Mouse (Mus musculus): ENCODE results near the gene Klf15. TPM values are rescaled to one million over a fixed set of nuclear protein-coding genes. Genes with fewer than 3 reads are reported as not detected.

Klf15 gene
- under 1 TPM in 2 of 26 experiments, not detected in 24; 0.33 to 0.53 TPM for total RNA-seq (2018; cell fraction: chromatin; rRNA removed)
- total RNA-seq (2018; cell fraction: cytosol; rRNA removed) = under 1 TPM in 22 of 26 experiments, not detected in 4; 0.05 to 0.40 (median 0.11) TPM
- total RNA-seq (2018; cell fraction: nucleus; rRNA removed) = under 1 TPM in 4 of 26 experiments, not detected in 22; 0.28 to 0.82 (median 0.29) TPM
- 0.06 to 0.23 TPM (median 0.08 TPM) in 3 replicates for polyA plus RNA-seq (2018)

GRCm38 (mm10) chr6:90462181-90462706, at the start of gene Klf15:
TSS of gene Klf15 (plus strand) at chr6:90462576.
- no peak within 1 kb of the TSS for H3K27ac ChIP-seq
- 2% methylated on average over 46 of the region's 70 CpGs for WGBS (ENCODE audit: missing documents)
- H3K4me3 ChIP-seq (ENCODE audit: inconsistent target) = no peak within 1 kb of the TSS
- H3K36me3 ChIP-seq (ENCODE audit: inconsistent target) = no peaks in the 10 kb centered on the region
- no peaks in the 10 kb centered on the region for H3K79me2 ChIP-seq (ENCODE audit: inconsistent target)

GRCm38 (mm10) chr6:90422565-90422964, 39.8 kb upstream of the Klf15 start:
- Histone ChIP-seq H3K4me3 (ENCODE audit: inconsistent target) (no peak overlapping the region), H3K27ac (no peak overlapping the region), H3K36me3 (ENCODE audit: inconsistent target) (no peaks in the 10 kb centered on the region), H3K79me2 (ENCODE audit: inconsistent target) (no peaks in the 10 kb centered on the region)
- WGBS (ENCODE audit: missing documents) = 15% methylated on average over 14 of the region's 14 CpGs

- H3K79me2 ChIP-seq (ENCODE audit: inconsistent target) = no peaks in the 10 kb centered on the region
- 96% methylated on average over 3 of the region's 3 CpGs for WGBS (ENCODE audit: missing documents)
- H3K36me3 ChIP-seq (ENCODE audit: inconsistent target) = no peaks in the 10 kb centered on the region
- H3K27ac ChIP-seq = no peak overlapping the region
- H3K4me3 ChIP-seq (ENCODE audit: inconsistent target) = no peak overlapping the region
These were observed 37.0 kb upstream of the Klf15 start for GRCm38 (mm10) chr6:90425361-90425760.

GRCm38 (mm10) chr6:90426003-90426402, 36.4 kb upstream of the Klf15 start:
- WGBS (ENCODE audit: missing documents) = 96% methylated on average over 4 of the region's 4 CpGs
- H3K79me2 ChIP-seq (ENCODE audit: inconsistent target) = no peaks in the 10 kb centered on the region
- no peaks in the 10 kb centered on the region for H3K36me3 ChIP-seq (ENCODE audit: inconsistent target)
- no peak overlapping the region for H3K27ac ChIP-seq
- H3K4me3 ChIP-seq (ENCODE audit: inconsistent target) = no peak overlapping the region

- no peak within 1 kb of the TSS for H3K27ac ChIP-seq
- H3K4me3 ChIP-seq (ENCODE audit: inconsistent target) = no peak within 1 kb of the TSS
- H3K36me3 ChIP-seq (ENCODE audit: inconsistent target) = no peaks in the 10 kb centered on the region
- no peaks in the 10 kb centered on the region for H3K79me2 ChIP-seq (ENCODE audit: inconsistent target)
- WGBS (ENCODE audit: missing documents) = under 1% methylated on average over 31 of the region's 31 CpGs
These were observed 33.9 kb upstream of the Klf15 start, which contains the start of gene Cfap100 for GRCm38 (mm10) chr6:90428380-90428974. TSS of gene Cfap100 (minus strand) at chr6:90428797.

- Histone ChIP-seq H3K27ac (no peak overlapping the region), H3K79me2 (ENCODE audit: inconsistent target) (no peaks in the 10 kb centered on the region), H3K36me3 (ENCODE audit: inconsistent target) (no peaks in the 10 kb centered on the region), H3K4me3 (ENCODE audit: inconsistent target) (no peak overlapping the region)
- whole genome bisulfite sequencing (ENCODE audit: missing documents) = 89% methylated on average over 14 of the region's 14 CpGs
These were observed 32.5 kb upstream of the Klf15 start for GRCm38 (mm10) chr6:90429911-90430310.

- no peak overlapping the region for H3K27ac ChIP-seq
- 87% methylated on average over 2 of the region's 2 CpGs for WGBS (ENCODE audit: missing documents)
These were observed 30.9 kb upstream of the Klf15 start for GRCm38 (mm10) chr6:90431487-90431886.

GRCm38 (mm10) chr6:90434687-90435086, 27.7 kb upstream of the Klf15 start:
- Histone ChIP-seq H3K27ac (no peak overlapping the region), H3K4me3 (ENCODE audit: inconsistent target) (no peak overlapping the region), H3K36me3 (ENCODE audit: inconsistent target) (no peaks in the 10 kb centered on the region), H3K79me2 (ENCODE audit: inconsistent target) (no peaks in the 10 kb centered on the region)
- 82% methylated on average over 3 of the region's 3 CpGs for WGBS (ENCODE audit: missing documents)

More at GRCm38 (mm10) chr6:90431487-90431886, 30.9 kb upstream of the Klf15 start:
- no peak overlapping the region for H3K4me3 ChIP-seq (ENCODE audit: inconsistent target)
- no peaks in the 10 kb centered on the region for H3K36me3 ChIP-seq (ENCODE audit: inconsistent target)
- no peaks in the 10 kb centered on the region for H3K79me2 ChIP-seq (ENCODE audit: inconsistent target)

GRCm38 (mm10) chr6:90435195-90435618, 27.2 kb upstream of the Klf15 start:
- Histone ChIP-seq H3K4me3 (ENCODE audit: inconsistent target) (no peak overlapping the region), H3K36me3 (ENCODE audit: inconsistent target) (no peaks in the 10 kb centered on the region), H3K79me2 (ENCODE audit: inconsistent target) (no peaks in the 10 kb centered on the region), H3K27ac (no peak overlapping the region)
- WGBS (ENCODE audit: missing documents) = 26% methylated on average over 11 of the region's 11 CpGs

- H3K4me3 ChIP-seq (ENCODE audit: inconsistent target) = no peak overlapping the region
- H3K27ac ChIP-seq = no peak overlapping the region
- no peaks in the 10 kb centered on the region for H3K36me3 ChIP-seq (ENCODE audit: inconsistent target)
- WGBS (ENCODE audit: missing documents) = 90% methylated on average over 10 of the region's 10 CpGs
- H3K79me2 ChIP-seq (ENCODE audit: inconsistent target) = no peaks in the 10 kb centered on the region
These were observed 26.0 kb upstream of the Klf15 start for GRCm38 (mm10) chr6:90436192-90436907.

GRCm38 (mm10) chr6:90437041-90437440, 25.3 kb upstream of the Klf15 start:
- Histone ChIP-seq H3K27ac (no peak overlapping the region), H3K79me2 (ENCODE audit: inconsistent target) (no peaks in the 10 kb centered on the region), H3K4me3 (ENCODE audit: inconsistent target) (no peak overlapping the region), H3K36me3 (ENCODE audit: inconsistent target) (no peaks in the 10 kb centered on the region)
- 96% methylated on average over 3 of the region's 3 CpGs for WGBS (ENCODE audit: missing documents)

GRCm38 (mm10) chr6:90446883-90447282, 15.5 kb upstream of the Klf15 start:
- H3K4me3 ChIP-seq (ENCODE audit: inconsistent target) = no peak overlapping the region
- no peaks in the 10 kb centered on the region for H3K36me3 ChIP-seq (ENCODE audit: inconsistent target)
- no peaks in the 10 kb centered on the region for H3K79me2 ChIP-seq (ENCODE audit: inconsistent target)
- 84% methylated on average over 4 of the region's 4 CpGs for WGBS (ENCODE audit: missing documents)
- no peak overlapping the region for H3K27ac ChIP-seq

- no peak overlapping the region for H3K4me3 ChIP-seq (ENCODE audit: inconsistent target)
- no peaks in the 10 kb centered on the region for H3K36me3 ChIP-seq (ENCODE audit: inconsistent target)
- H3K79me2 ChIP-seq (ENCODE audit: inconsistent target) = no peaks in the 10 kb centered on the region
- 29% methylated on average over 7 of the region's 7 CpGs for WGBS (ENCODE audit: missing documents)
- no peak overlapping the region for H3K27ac ChIP-seq
These were observed 12.2 kb upstream of the Klf15 start for GRCm38 (mm10) chr6:90450179-90450578.

GRCm38 (mm10) chr6:90450697-90451096, 11.7 kb upstream of the Klf15 start:
- H3K79me2 ChIP-seq (ENCODE audit: inconsistent target) = no peaks in the 10 kb centered on the region
- no peak overlapping the region for H3K4me3 ChIP-seq (ENCODE audit: inconsistent target)
- H3K36me3 ChIP-seq (ENCODE audit: inconsistent target) = no peaks in the 10 kb centered on the region
- WGBS (ENCODE audit: missing documents) = 80% methylated on average over 5 of the region's 5 CpGs
- no peak overlapping the region for H3K27ac ChIP-seq

GRCm38 (mm10) chr6:90451512-90451911, 10.9 kb upstream of the Klf15 start:
- Histone ChIP-seq H3K36me3 (ENCODE audit: inconsistent target) (no peaks in the 10 kb centered on the region), H3K79me2 (ENCODE audit: inconsistent target) (no peaks in the 10 kb centered on the region), H3K4me3 (ENCODE audit: inconsistent target) (no peak overlapping the region), H3K27ac (no peak overlapping the region)
- WGBS (ENCODE audit: missing documents) = 84% methylated on average over 5 of the region's 5 CpGs

Data from macrophage (primary cell).